In genomic region chr17:48913437-48913836, GRCm38 (mm10) we compare ENCODE assay signal across 15 mouse cellular contexts. TPM values are rescaled to one million over a fixed set of nuclear protein-coding genes. Genes with fewer than 3 reads are reported as not detected.
A peak's percentile ranks its signal among the peaks of the same experiment; 100 is the strongest.
DNase-seq lines count a peak whose midpoint lies in the region; ATAC-seq and TF ChIP-seq lines count a peak whose summit lies in the region.
"Had no signal": no experiment of that assay in that cellular context is flagged by ENCODE, and none has a peak within 500 bp of the region (broad histone marks: within the 10 kb centered on the region; RNA-seq: fewer than 3 reads in every experiment).

No protein-coding gene starts in this region.

- H3K9ac ChIP-seq in hindbrain, postnatal 0 days (replicated peaks; ENCODE audit: low read length): no peak overlapping the region
- H3K9ac ChIP-seq in hindbrain, embryonic 13.5 days: no peak overlapping the region
- H3K9ac ChIP-seq: heart, embryonic 15.5 days; limb, embryonic 15.5 days had no signal

- H3K27me3 ChIP-seq in hindbrain, postnatal 0 days (ENCODE audit: insufficient read depth, low read length): no peaks in the 10 kb centered on the region
- H3K27me3 ChIP-seq in hindbrain, embryonic 13.5 days: no peaks in the 10 kb centered on the region; the same call in 1 of the 2 replicates
- H3K27me3 ChIP-seq: limb, embryonic 15.5 days had no signal

- peak; percentile 23 for DNase-seq in adrenal gland, postnatal 14 days
- DNase-seq in adrenal gland, adult (ENCODE audit: inconsistent age in 2 of 2, low spot score in 1 of 2): no peak
- peak; percentile 10 for DNase-seq in hindbrain, postnatal 0 days (ENCODE audit: low spot score)
- DNase-seq in testis, postnatal 10 days (ENCODE audit: low spot score): peak; percentile 47
- DNase-seq in testis, postnatal 14 days (ENCODE audit: low spot score): no peak
- DNase-seq in retina, embryonic 14.5 days (ENCODE audit: low spot score): peak; percentile 32
- DNase-seq: cerebellum, adult 11 months; kidney, postnatal 25 days had no signal

- no peak for TF ChIP-seq CTCF in hindbrain, postnatal 0 days (IDR thresholded peaks at IDR 0.05; ENCODE audit: low read depth)

- no peak overlapping the region for H3K27ac ChIP-seq in hindbrain, postnatal 0 days
- no peak overlapping the region for H3K27ac ChIP-seq in hindbrain, embryonic 13.5 days
- H3K27ac ChIP-seq: heart, embryonic 15.5 days; limb, embryonic 15.5 days had no signal

- no peak overlapping the region for H3K4me3 ChIP-seq in hindbrain, postnatal 0 days (ENCODE audit: low read length)
- H3K4me3 ChIP-seq in hindbrain, embryonic 13.5 days: no peak overlapping the region
- H3K4me3 ChIP-seq: heart, embryonic 15.5 days; limb, embryonic 15.5 days had no signal

- 51% methylated on average over 6 of the region's 6 CpGs for WGBS in hindbrain, postnatal 0 days
- WGBS in hindbrain, embryonic 13.5 days: 53% methylated on average over 6 of the region's 6 CpGs

- no peaks in the 10 kb centered on the region for H3K36me3 ChIP-seq in hindbrain, postnatal 0 days (ENCODE audit: insufficient read depth, low read length)
- H3K36me3 ChIP-seq in hindbrain, embryonic 13.5 days: no peaks in the 10 kb centered on the region
- H3K36me3 ChIP-seq: heart, embryonic 15.5 days; limb, embryonic 15.5 days had no signal

- no peaks in the 10 kb centered on the region for H3K4me1 ChIP-seq in hindbrain, postnatal 0 days (ENCODE audit: insufficient read depth, low read length)
- no peaks in the 10 kb centered on the region for H3K4me1 ChIP-seq in hindbrain, embryonic 13.5 days (replicated peaks)
- H3K4me1 ChIP-seq: heart, embryonic 15.5 days; limb, embryonic 15.5 days had no signal

- H3K9me3 ChIP-seq in hindbrain, postnatal 0 days (ENCODE audit: low read length): no peaks in the 10 kb centered on the region
- H3K9me3 ChIP-seq in hindbrain, embryonic 13.5 days: no peaks in the 10 kb centered on the region
- H3K9me3 ChIP-seq: heart, embryonic 15.5 days; limb, embryonic 15.5 days had no signal

- H3K4me2 ChIP-seq in hindbrain, postnatal 0 days (ENCODE audit: low read depth, low read length): no peak overlapping the region
- H3K4me2 ChIP-seq in hindbrain, embryonic 13.5 days: no peak overlapping the region
- H3K4me2 ChIP-seq: heart, embryonic 15.5 days; limb, embryonic 15.5 days had no signal

- ATAC-seq in hindbrain, postnatal 0 days: no peak
- ATAC-seq in hindbrain, embryonic 13.5 days (ENCODE audit: low FRiP score): no peak
- no peak for ATAC-seq in CD4-positive, CD25-positive, alpha-beta regulatory T cell, adult 4 months

RNA-seq across cellular contexts. Expression of gene Lrfn2, which starts 18.7 kb away (rescaled TPM):
- 0.48 and 0.49 TPM in 2 replicates for total RNA-seq in adrenal gland, postnatal 14 days (2021)
- total RNA-seq in hindbrain, postnatal 0 days (2014; rRNA removed): 26.1 and 28.3 TPM in 2 replicates
- polyA plus RNA-seq in hindbrain, postnatal 0 days (2015; fragmentation: Nextera tagmentation; extraction: Ambion mirVana): 10.7 and 11.9 TPM in 2 replicates
- polyA plus RNA-seq in hindbrain, embryonic 13.5 days (2015; fragmentation: Nextera tagmentation; extraction: Ambion mirVana): 6.5 and 7.0 TPM in 2 replicates
- not detected for polyA plus RNA-seq in CD4-positive, CD25-positive, alpha-beta regulatory T cell, adult 4 months (2017; shearing (Covaris generic))
- total RNA-seq: common myeloid progenitor, adult 5-6 weeks; granulocyte monocyte progenitor cell, adult 5-6 weeks; megakaryocyte-erythroid progenitor cell, adult 5-6 weeks had no signal

Comparison
In these comparisons a context has a peak if more than half of its experiments do, and no peak if none do; other contexts are left out.
1. DNase-seq: peak in adrenal gland, postnatal 14 days (single experiment), hindbrain, postnatal 0 days (single experiment), testis, postnatal 10 days (single experiment) and retina, embryonic 14.5 days (single experiment); none in adrenal gland, adult (0 of 2) and testis, postnatal 14 days (single experiment).